Mouse (Mus musculus) limb, embryonic 14.5 days (tissue): ENCODE measurements around the gene Ssh3. TPM values are rescaled to one million over a fixed set of nuclear protein-coding genes. Genes with fewer than 3 reads are reported as not detected.

Experiments used
- ATAC-seq: fragments of 200-750 bp; cut with Nextera tagmentation; 2 replicates; pipeline ENCODE4 v1.8.0; 2017; ENCODE audit warnings: low read depth, moderate number of reproducible peaks, moderate TSS enrichment; ENCODE audit not compliant: low FRiP score
- DNase-seq: peaks from one replicate; pipeline ENCODE4 v3.0.0-alpha.2; 2015; ENCODE audit warnings: low spot score
- H3K27ac ChIP-seq: fragments of 300-500 bp; sonication (generic); replicated peaks from 2 replicates; pipeline ENCODE4 v1.5.1; 2014; ENCODE audit warnings: low read depth, mild to moderate bottlenecking, low read length, moderate library complexity, mixed read lengths
- H3K27me3 ChIP-seq: fragments of 300-500 bp; sonication (generic); 2 replicates; pipeline ENCODE4 v1.6.1; 2014; ENCODE audit warnings: low read length, mixed read lengths; ENCODE audit not compliant: control insufficient read depth, insufficient read depth
- H3K36me3 ChIP-seq: fragments of 300-500 bp; sonication (generic); 2 replicates; pipeline ENCODE4 v1.6.1; 2014; ENCODE audit warnings: mild to moderate bottlenecking, low read length, moderate library complexity, mixed read lengths; ENCODE audit not compliant: control insufficient read depth, insufficient read depth
- H3K4me1 ChIP-seq: fragments of 300-500 bp; sonication (generic); 2 replicates; pipeline ENCODE4 v1.6.1; 2014; ENCODE audit warnings: antibody characterized with exemption, low read length, mixed read lengths; ENCODE audit not compliant: control insufficient read depth, insufficient read depth
- H3K4me2 ChIP-seq: fragments of 300-500 bp; sonication (generic); replicated peaks from 2 replicates; pipeline ENCODE4 v1.6.1; 2014; ENCODE audit warnings: low read depth, mild to moderate bottlenecking, low read length, moderate library complexity; ENCODE audit not compliant: severe bottlenecking
- H3K4me3 ChIP-seq: fragments of 300-500 bp; sonication (generic); replicated peaks from 2 replicates; pipeline ENCODE4 v1.5.1; 2014; ENCODE audit warnings: low read length
- H3K9ac ChIP-seq: fragments of 300-500 bp; sonication (generic); 2 replicates; pipeline ENCODE4 v1.6.1; 2014; ENCODE audit warnings: mild to moderate bottlenecking, low read depth, low read length, moderate library complexity; ENCODE audit not compliant: severe bottlenecking
- H3K9me3 ChIP-seq: fragments of 300-500 bp; sonication (generic); 2 replicates; pipeline ENCODE4 v1.6.1; 2016; ENCODE audit warnings: low read length; ENCODE audit not compliant: control insufficient read depth
- POLR2A ChIP-seq: fragments of 200-500 bp; IDR thresholded peaks from 2 replicates; pipeline ENCODE4 v1.8.0; 2012; ENCODE audit warnings: inconsistent platforms, mild to moderate bottlenecking, moderate library complexity, borderline replicate concordance; ENCODE audit not compliant: insufficient read depth, insufficient read length; ENCODE audit errors: extremely low read depth
- WGBS: fragments of 180-500 bp; shearing (Covaris S2); extraction: QIAGEN DNeasy Blood & Tissue Kit; methylation state at CpG from one replicate; pipeline ENCODE4 v1.1.7; 2014; 5-methylcytosine and 5-hydroxymethylcytosine counted together
- polyA plus RNA-seq, 2 experiments: library from polyadenylated mRNA; depleted of rRNA in 1 of 2; stranded (reverse) in 1 of 2; unstranded in 1 of 2; fragments of >200 nt; fragmentation: Nextera tagmentation in 1 of 2; extraction: Ambion mirVana in 1 of 2; gene quantifications; 2 replicates each; pipeline versions ENCODE4 v1.2.1 to v1.2.3; 2012 to 2014

Gene Ssh3
- polyA plus RNA-seq, 2 experiments = 22.3 to 57.5 TPM

- H3K4me2 ChIP-seq = peak overlapping the region; percentile 94
- no peak overlapping the region for H3K9ac ChIP-seq
- H3K4me1 ChIP-seq = peaks cover 63% of the 10 kb centered on the region
- H3K9me3 ChIP-seq = no peaks in the 10 kb centered on the region
- WGBS = 14% methylated on average over 14 of the region's 14 CpGs
- DNase-seq (no peak), ATAC-seq (no peak)
- no peaks in the 10 kb centered on the region for H3K36me3 ChIP-seq
- H3K27ac ChIP-seq = 0 out of 2 replicates have a peak overlapping the region, but pooled peaks have one; percentile 33
- no peaks in the 10 kb centered on the region for H3K27me3 ChIP-seq
- no peak for TF ChIP-seq POLR2A
- H3K4me3 ChIP-seq = peak overlapping the region; percentile 91
Measured at GRCm38 (mm10) chr19:4216041-4216685, 52.8 kb downstream of the Ssh3 start.

- TF ChIP-seq POLR2A = no peak
- DNase-seq (no peak), ATAC-seq (no peak)
- peaks cover 57% of the 10 kb centered on the region for H3K4me1 ChIP-seq
- 1% methylated on average over 15 of the region's 21 CpGs for WGBS
- H3K27me3 ChIP-seq = no peaks in the 10 kb centered on the region
- no peaks in the 10 kb centered on the region for H3K36me3 ChIP-seq
- peak overlapping the region; percentile 96 for H3K27ac ChIP-seq
- H3K9me3 ChIP-seq = no peaks in the 10 kb centered on the region
- peak overlapping the region; percentile 96 for H3K9ac ChIP-seq
- peak overlapping the region; percentile 94 for H3K4me2 ChIP-seq
- peak overlapping the region; percentile 91 for H3K4me3 ChIP-seq
Measured at GRCm38 (mm10) chr19:4215451-4215840, 53.5 kb downstream of the Ssh3 start.

GRCm38 (mm10) chr19:4214771-4215450 is 54.1 kb downstream of the Ssh3 start:
- no peaks in the 10 kb centered on the region for H3K27me3 ChIP-seq
- peak; percentile 57 for ATAC-seq

GRCm38 (mm10) chr19:4214071-4214770 is 54.8 kb downstream of the Ssh3 start, which contains the start of the genes Clcf1 and AC109138.7:
Clcf1 (plus strand) TSS chr19:4214238.
AC109138.7 (plus strand) TSS chr19:4214357.
- peak within 1 kb of the TSS; percentile 91 for H3K4me3 ChIP-seq
- peak within 1 kb of the TSS; percentile 96 for H3K27ac ChIP-seq
- H3K9ac ChIP-seq = peak within 1 kb of the TSS; percentile 96
- peaks cover 48% of the 10 kb centered on the region for H3K4me1 ChIP-seq
- DNase-seq = peak; percentile 54
- 1% methylated on average over 36 of the region's 49 CpGs for WGBS
- no peaks in the 10 kb centered on the region for H3K36me3 ChIP-seq
- ATAC-seq = peak; percentile 43
- peak within 1 kb of the TSS; percentile 94 for H3K4me2 ChIP-seq
- H3K9me3 ChIP-seq = no peaks in the 10 kb centered on the region
- no peak for TF ChIP-seq POLR2A
- H3K27me3 ChIP-seq = no peaks in the 10 kb centered on the region

More at GRCm38 (mm10) chr19:4214771-4215450, 54.1 kb downstream of the Ssh3 start:
- Histone ChIP-seq H3K9me3 (no peaks in the 10 kb centered on the region), H3K9ac (peak overlapping the region; percentile 96), H3K36me3 (no peaks in the 10 kb centered on the region), H3K4me1 (peaks cover 51% of the 10 kb centered on the region), H3K4me3 (peak overlapping the region; percentile 91), H3K4me2 (peak overlapping the region; percentile 94), H3K27ac (peak overlapping the region; percentile 96)
- WGBS = under 1% methylated on average over 26 of the region's 81 CpGs
- no peak for TF ChIP-seq POLR2A
- no peak for DNase-seq

GRCm38 (mm10) chr19:4213524-4213974 is 55.4 kb downstream of the Ssh3 start:
- Histone ChIP-seq H3K4me2 (peak overlapping the region; percentile 94), H3K4me1 (peaks cover 48% of the 10 kb centered on the region), H3K27me3 (no peaks in the 10 kb centered on the region), H3K4me3 (peak overlapping the region; percentile 91), H3K27ac (peak overlapping the region; percentile 96), H3K9ac (peak overlapping the region; percentile 96), H3K9me3 (no peaks in the 10 kb centered on the region), H3K36me3 (no peaks in the 10 kb centered on the region)
- DNase-seq (no peak), ATAC-seq (no peak)
- 13% methylated on average over 9 of the region's 9 CpGs for WGBS
- no peak for TF ChIP-seq POLR2A
